Mouse (Mus musculus): ENCODE measurements around the gene Srgap1. TPM values are rescaled to one million over a fixed set of nuclear protein-coding genes. Genes with fewer than 3 reads are reported as not detected.
A peak's percentile ranks its signal among the peaks of the same experiment; 100 is the strongest.
"Not testable (repeated sequence)": the region's sequence is repeated elsewhere in the genome, so short reads cannot be mapped to it uniquely, and the experiment has no call there.

Gene Srgap1
- total and polyA plus RNA-seq, 2 experiments from 2014 or later: 28.5 to 31.1 TPM

- Histone ChIP-seq H3K4me1 (ENCODE audit: insufficient read depth, low read length) (peaks cover 2% of the 10 kb centered on the region; the same call in 1 of the 2 replicates), H3K27me3 (ENCODE audit: insufficient read depth, low read length) (no peaks in the 10 kb centered on the region), H3K27ac (ENCODE audit: low read depth, low read length) (no peak overlapping the region), H3K9ac (replicated peaks; ENCODE audit: low read length, poor library complexity, severe bottlenecking) (no peak overlapping the region), H3K4me2 (ENCODE audit: low read depth, low read length, poor library complexity, severe bottlenecking) (no peak overlapping the region), H3K36me3 (ENCODE audit: insufficient read depth, low read length) (no peaks in the 10 kb centered on the region), H3K9me3 (ENCODE audit: low read length) (no peaks in the 10 kb centered on the region), H3K4me3 (ENCODE audit: low read depth, low read length) (no peak overlapping the region)
- TF ChIP-seq CTCF (IDR thresholded peaks at IDR 0.05): no peak
- DNase-seq (ENCODE audit: low spot score) (no peak), ATAC-seq (ENCODE audit: low FRiP score) (no peak)
- WGBS: 91% methylated on average over 5 of the region's 5 CpGs
Measured at GRCm38 (mm10) chr10:121769711-121770110, 277.4 kb downstream of the Srgap1 start.

GRCm38 (mm10) chr10:121767295-121767694 is 279.8 kb downstream of the Srgap1 start:
- not testable (repeated sequence) for H3K9ac ChIP-seq (replicated peaks; ENCODE audit: low read length, poor library complexity, severe bottlenecking); H3K27ac ChIP-seq (ENCODE audit: low read depth, low read length); H3K9me3 ChIP-seq (ENCODE audit: low read length); H3K4me2 ChIP-seq (ENCODE audit: low read depth, low read length, poor library complexity, severe bottlenecking); H3K4me1 ChIP-seq (ENCODE audit: insufficient read depth, low read length); H3K27me3 ChIP-seq (ENCODE audit: insufficient read depth, low read length); H3K36me3 ChIP-seq (ENCODE audit: insufficient read depth, low read length); H3K4me3 ChIP-seq (ENCODE audit: low read depth, low read length); ATAC-seq (ENCODE audit: low FRiP score)
- WGBS: 82% methylated on average over 3 of the region's 3 CpGs
- peak; percentile 60 for TF ChIP-seq CTCF (IDR thresholded peaks at IDR 0.05)
- peak; percentile 37 for DNase-seq (ENCODE audit: low spot score)

GRCm38 (mm10) chr10:121765174-121766057 is 281.7 kb downstream of the Srgap1 start:
- H3K4me2 ChIP-seq (ENCODE audit: low read depth, low read length, poor library complexity, severe bottlenecking): no peak overlapping the region
- ATAC-seq (ENCODE audit: low FRiP score): peak; percentile 96

GRCm38 (mm10) chr10:121764469-121765173 is 282.5 kb downstream of the Srgap1 start:
- no peak for TF ChIP-seq CTCF (IDR thresholded peaks at IDR 0.05)

More at GRCm38 (mm10) chr10:121765174-121766057, 281.7 kb downstream of the Srgap1 start:
- H3K27ac ChIP-seq (ENCODE audit: low read depth, low read length): peak overlapping the region; percentile 76
- H3K4me3 ChIP-seq (ENCODE audit: low read depth, low read length): no peak overlapping the region
- DNase-seq (ENCODE audit: low spot score): peak; percentile 92
- TF ChIP-seq CTCF (IDR thresholded peaks at IDR 0.05): no peak
- no peak overlapping the region for H3K9ac ChIP-seq (replicated peaks; ENCODE audit: low read length, poor library complexity, severe bottlenecking)
- no peaks in the 10 kb centered on the region for H3K36me3 ChIP-seq (ENCODE audit: insufficient read depth, low read length)
- H3K9me3 ChIP-seq (ENCODE audit: low read length): no peaks in the 10 kb centered on the region
- no peaks in the 10 kb centered on the region for H3K27me3 ChIP-seq (ENCODE audit: insufficient read depth, low read length)
- peaks cover 2% of the 10 kb centered on the region; the same call in 1 of the 2 replicates for H3K4me1 ChIP-seq (ENCODE audit: insufficient read depth, low read length)
- WGBS: 17% methylated on average over 10 of the region's 10 CpGs

GRCm38 (mm10) chr10:121763191-121763590 is 283.9 kb downstream of the Srgap1 start:
- H3K4me2 ChIP-seq (ENCODE audit: low read depth, low read length, poor library complexity, severe bottlenecking): no peak overlapping the region
- peaks cover 2% of the 10 kb centered on the region; the same call in 1 of the 2 replicates for H3K4me1 ChIP-seq (ENCODE audit: insufficient read depth, low read length)
- no peak overlapping the region for H3K4me3 ChIP-seq (ENCODE audit: low read depth, low read length)
- no peak for DNase-seq (ENCODE audit: low spot score)
- no peak for ATAC-seq (ENCODE audit: low FRiP score)
- H3K9ac ChIP-seq (replicated peaks; ENCODE audit: low read length, poor library complexity, severe bottlenecking): no peak overlapping the region
- TF ChIP-seq CTCF (IDR thresholded peaks at IDR 0.05): no peak
- H3K36me3 ChIP-seq (ENCODE audit: insufficient read depth, low read length): no peaks in the 10 kb centered on the region
- H3K27ac ChIP-seq (ENCODE audit: low read depth, low read length): no peak overlapping the region
- H3K9me3 ChIP-seq (ENCODE audit: low read length): no peaks in the 10 kb centered on the region
- WGBS: 88% methylated on average over 8 of the region's 13 CpGs
- H3K27me3 ChIP-seq (ENCODE audit: insufficient read depth, low read length): no peaks in the 10 kb centered on the region

More at GRCm38 (mm10) chr10:121764469-121765173, 282.5 kb downstream of the Srgap1 start:
- Histone ChIP-seq H3K9ac (replicated peaks; ENCODE audit: low read length, poor library complexity, severe bottlenecking) (no peak overlapping the region), H3K4me1 (ENCODE audit: insufficient read depth, low read length) (peaks cover 2% of the 10 kb centered on the region; the same call in 1 of the 2 replicates), H3K36me3 (ENCODE audit: insufficient read depth, low read length) (no peaks in the 10 kb centered on the region), H3K27me3 (ENCODE audit: insufficient read depth, low read length) (no peaks in the 10 kb centered on the region), H3K4me3 (ENCODE audit: low read depth, low read length) (no peak overlapping the region), H3K4me2 (ENCODE audit: low read depth, low read length, poor library complexity, severe bottlenecking) (no peak overlapping the region), H3K9me3 (ENCODE audit: low read length) (no peaks in the 10 kb centered on the region), H3K27ac (ENCODE audit: low read depth, low read length) (peak overlapping the region; percentile 76)
- ATAC-seq (ENCODE audit: low FRiP score) (peak; percentile 50; the same call in 1 of the 2 replicates), DNase-seq (ENCODE audit: low spot score) (no peak)
- WGBS: 74% methylated on average over 13 of the region's 13 CpGs
